Comparison of ENCODE assay signal across 22 mouse cellular contexts in genomic region chr11:88129281-88129680, GRCm38 (mm10). TPM values are rescaled to one million over a fixed set of nuclear protein-coding genes. Genes with fewer than 3 reads are reported as not detected.
DNase-seq lines count a peak whose midpoint lies in the region; ATAC-seq lines count a peak whose summit lies in the region.
"Had no signal": no experiment of that assay in that cellular context is flagged by ENCODE, and none has a peak within 500 bp of the region (broad histone marks: within the 10 kb centered on the region; RNA-seq: fewer than 3 reads in every experiment).

No protein-coding gene starts in this region.

- H3K4me3 ChIP-seq in hindbrain, embryonic 10.5 days = no peak overlapping the region
- no peak overlapping the region for H3K4me3 ChIP-seq in hindbrain, embryonic 12.5 days
- no peak overlapping the region for H3K4me3 ChIP-seq in midbrain, embryonic 10.5 days
- no peak overlapping the region for H3K4me3 ChIP-seq in midbrain, embryonic 13.5 days (replicated peaks)
- H3K4me3 ChIP-seq: embryonic facial prominence, embryonic 13.5 days; erythroblast, embryonic 14.5 days; forebrain, embryonic 13.5 days; heart, adult 2 months; heart, embryonic 10.5 days; heart, embryonic 13.5 days; hindbrain, embryonic 15.5 days; intestine, embryonic 15.5 days had no signal

- peaks cover 10% of the 10 kb centered on the region; the same call in 1 of the 2 replicates for H3K36me3 ChIP-seq in hindbrain, embryonic 10.5 days
- H3K36me3 ChIP-seq in hindbrain, embryonic 12.5 days = no peaks in the 10 kb centered on the region
- H3K36me3 ChIP-seq in midbrain, embryonic 10.5 days = peaks cover 20% of the 10 kb centered on the region
- H3K36me3 ChIP-seq in midbrain, embryonic 13.5 days = no peaks in the 10 kb centered on the region
- H3K36me3 ChIP-seq: heart, embryonic 13.5 days; hindbrain, embryonic 15.5 days; intestine, embryonic 15.5 days had no signal

- H3K9me3 ChIP-seq in hindbrain, embryonic 10.5 days = no peaks in the 10 kb centered on the region
- no peaks in the 10 kb centered on the region for H3K9me3 ChIP-seq in hindbrain, embryonic 12.5 days (replicated peaks)
- no peaks in the 10 kb centered on the region for H3K9me3 ChIP-seq in midbrain, embryonic 10.5 days (replicated peaks)
- no peaks in the 10 kb centered on the region for H3K9me3 ChIP-seq in midbrain, embryonic 13.5 days
- H3K9me3 ChIP-seq: embryonic facial prominence, embryonic 13.5 days; forebrain, embryonic 13.5 days; heart, embryonic 10.5 days; heart, embryonic 13.5 days; hindbrain, embryonic 15.5 days; intestine, embryonic 15.5 days had no signal

- H3K27me3 ChIP-seq in hindbrain, embryonic 10.5 days (ENCODE audit: insufficient read depth, poor library complexity, severe bottlenecking) = no peaks in the 10 kb centered on the region
- H3K27me3 ChIP-seq in hindbrain, embryonic 12.5 days = no peaks in the 10 kb centered on the region
- no peaks in the 10 kb centered on the region for H3K27me3 ChIP-seq in midbrain, embryonic 10.5 days (ENCODE audit: low read depth, poor library complexity, severe bottlenecking)
- H3K27me3 ChIP-seq in midbrain, embryonic 13.5 days = no peaks in the 10 kb centered on the region
- H3K27me3 ChIP-seq: embryonic facial prominence, embryonic 13.5 days; forebrain, embryonic 13.5 days; heart, embryonic 13.5 days; hindbrain, embryonic 15.5 days; intestine, embryonic 15.5 days; Patski had no signal

- H3K4me2 ChIP-seq in hindbrain, embryonic 12.5 days (replicated peaks) = no peak overlapping the region
- no peak overlapping the region for H3K4me2 ChIP-seq in midbrain, embryonic 13.5 days (replicated peaks)
- H3K4me2 ChIP-seq: embryonic facial prominence, embryonic 13.5 days; forebrain, embryonic 13.5 days; heart, embryonic 13.5 days; hindbrain, embryonic 15.5 days; intestine, embryonic 15.5 days had no signal

- no peak overlapping the region for H3K9ac ChIP-seq in hindbrain, embryonic 12.5 days
- H3K9ac ChIP-seq in midbrain, embryonic 13.5 days (replicated peaks) = no peak overlapping the region
- H3K9ac ChIP-seq: embryonic facial prominence, embryonic 13.5 days; forebrain, embryonic 13.5 days; forebrain, postnatal 0 days; heart, embryonic 13.5 days; hindbrain, embryonic 15.5 days; intestine, embryonic 15.5 days had no signal

- peaks cover 56% of the 10 kb centered on the region for H3K4me1 ChIP-seq in hindbrain, embryonic 10.5 days (replicated peaks)
- H3K4me1 ChIP-seq in hindbrain, embryonic 12.5 days = peaks cover 38% of the 10 kb centered on the region
- H3K4me1 ChIP-seq in midbrain, embryonic 10.5 days = peaks cover 47% of the 10 kb centered on the region
- peaks cover 28% of the 10 kb centered on the region for H3K4me1 ChIP-seq in midbrain, embryonic 13.5 days (replicated peaks)

- ATAC-seq in hindbrain, embryonic 12.5 days (ENCODE audit: low FRiP score) = no peak
- ATAC-seq in midbrain, embryonic 13.5 days = no peak
- ATAC-seq in CD4-positive, CD25-positive, alpha-beta regulatory T cell, adult 4 months = no peak
- ATAC-seq: forebrain, embryonic 13.5 days; forebrain, postnatal 0 days; intestine, embryonic 15.5 days; Patski had no signal

- peak; percentile 17 for DNase-seq in cerebellum, adult 9-11 months
- DNase-seq in cerebellum, postnatal 14 days = no peak
- no peak for DNase-seq in hindbrain, embryonic 10.5 days (ENCODE audit: low spot score)
- DNase-seq in midbrain, embryonic 10.5 days (ENCODE audit: low spot score) = no peak
- DNase-seq: adrenal gland, postnatal 10 days; adrenal gland, postnatal 36 days; forebrain, postnatal 0 days; gastrocnemius, postnatal 10 days; kidney, adult 11 months; kidney, adult 8-10 months had no signal

- WGBS in hindbrain, embryonic 10.5 days = 54% methylated on average over 3 of the region's 3 CpGs
- WGBS in hindbrain, embryonic 12.5 days = 65% methylated on average over 3 of the region's 3 CpGs
- WGBS in midbrain, embryonic 10.5 days = 63% methylated on average over 3 of the region's 3 CpGs
- 59% methylated on average over 3 of the region's 3 CpGs for WGBS in midbrain, embryonic 13.5 days

- peak overlapping the region; percentile 30; the same call in 1 of the 2 replicates for H3K27ac ChIP-seq in hindbrain, embryonic 10.5 days
- H3K27ac ChIP-seq in hindbrain, embryonic 12.5 days = no peak overlapping the region
- H3K27ac ChIP-seq in midbrain, embryonic 10.5 days (replicated peaks) = peak overlapping the region; percentile 40; the same call in 1 of the 2 replicates
- no peak overlapping the region for H3K27ac ChIP-seq in midbrain, embryonic 13.5 days
- H3K27ac ChIP-seq: embryonic facial prominence, embryonic 13.5 days; forebrain, embryonic 13.5 days; heart, embryonic 10.5 days; heart, embryonic 13.5 days; hindbrain, embryonic 15.5 days; intestine, embryonic 15.5 days had no signal

RNA-seq across cellular contexts. Expression of gene Cuedc1, which starts 31.4 kb away (rescaled TPM):
- polyA plus RNA-seq in hindbrain, embryonic 10.5 days (2016; fragmentation: Nextera tagmentation; extraction: Ambion mirVana) = 20.5 and 27.1 TPM in 2 replicates
- polyA plus RNA-seq in hindbrain, embryonic 12.5 days (2016; fragmentation: Nextera tagmentation; extraction: Ambion mirVana) = 53.2 and 53.3 TPM in 2 replicates
- 26.4 and 27.2 TPM in 2 replicates for polyA plus RNA-seq in midbrain, embryonic 10.5 days (2016; fragmentation: Nextera tagmentation; extraction: Ambion mirVana)
- polyA plus RNA-seq in midbrain, embryonic 13.5 days (2015; fragmentation: Nextera tagmentation; extraction: Ambion mirVana) = 40.6 and 46.1 TPM in 2 replicates
- 1 to 10 TPM; 4.1 to 9.9 TPM for polyA plus RNA-seq in CD4-positive, CD25-positive, alpha-beta regulatory T cell, adult 4 months (2017; shearing (Covaris generic))

Comparison
In these comparisons a context has a peak if more than half of its experiments do, and no peak if none do; other contexts are left out.
1. H3K27ac ChIP-seq: peak in hindbrain, embryonic 10.5 days (single experiment) and midbrain, embryonic 10.5 days (single experiment); none in hindbrain, embryonic 12.5 days (single experiment) and midbrain, embryonic 13.5 days (single experiment).